Mouse (Mus musculus) Patski (cell line): Measurements from ENCODE around the gene Fam129b. TPM values are rescaled to one million over a fixed set of nuclear protein-coding genes. Genes with fewer than 3 reads are reported as not detected.

Experiments used
- ATAC-seq: fragments of 100-300 bp; one replicate; pipeline ENCODE4 v1.8.0; 2021
- CTCF ChIA-PET: fragments of 350-600 bp; sonication (Branson Sonifier 250); formaldehyde crosslinking; loops from one replicate; lab custom pipeline; 2022; ENCODE audit warnings: inconsistent platforms; lab: Charles Lee
- POLR2A ChIA-PET: fragments of 350-600 bp; sonication (Branson Sonifier 250); formaldehyde crosslinking; loops from one replicate; lab custom pipeline; 2022; ENCODE audit warnings: antibody characterized with exemption, inconsistent platforms; lab: Charles Lee
- DNase-seq: peaks from one replicate; pipeline ENCODE4 v3.0.0-alpha.2; 2011; ENCODE audit warnings: low read depth, low spot score
- H3K27me3 ChIP-seq: fragments of 371-371 bp; one replicate; pipeline ENCODE4 v1.5.1; 2021
- CTCF ChIP-seq: fragments of 100-300 bp; IDR thresholded peaks from one replicate; pipeline ENCODE4 v1.5.1; 2021
- in situ Hi-C: fragments of 300-500 bp; cut with MboI; formaldehyde crosslinking; loops from 3 replicates; pipeline ENCODE4 v1.11.1; 2018; ENCODE audit warnings: low pct_unique_long_range_greater_than_20kb, mixed read lengths
- polyA plus RNA-seq: library from polyadenylated mRNA; unstranded; gene quantifications from one replicate; pipeline ENCODE4 v1.2.3, GENCODE M21; 2021

Fam129b gene
- polyA plus RNA-seq, 1 experiment from 2014 or later: 170 TPM

- ChIA-PET POLR2A (interaction anchor here (0.9 to 1.4 kb wide), 2 partner anchors 13 to 18 kb away, joined by 3 read pairs; no protein-coding TSS in a partner anchor), CTCF (interaction anchor here (0.6 to 2.8 kb wide), 3 partner anchors 13 to 56 kb away, joined by 3 to 18 read pairs (median 8); no protein-coding TSS in a partner anchor)
- ATAC-seq (peak; percentile 52), DNase-seq (peak; percentile 74)
- no peaks in the 10 kb centered on the region for H3K27me3 ChIP-seq
- TF ChIP-seq CTCF: no peak
- in situ Hi-C loops: loop anchor here (5.0 kb wide), 1 partner anchor 48 kb away; no protein-coding TSS in a partner anchor
Observed at GRCm38 (mm10) chr2:32914896-32915295, 39.0 kb downstream of the Fam129b start.

- in situ Hi-C loops: no loop called here
- DNase-seq (peak; percentile 77), ATAC-seq (peak; percentile 59)
- POLR2A ChIA-PET: no interaction called here
- H3K27me3 ChIP-seq: no peaks in the 10 kb centered on the region
- TF ChIP-seq CTCF: no peak
- CTCF ChIA-PET: interaction anchor here (4.0 kb wide), 1 partner anchor 10 kb away, joined by 17 read pairs; no protein-coding TSS in a partner anchor
Observed at GRCm38 (mm10) chr2:32917526-32917925, 41.6 kb downstream of the Fam129b start.

- DNase-seq (no peak), ATAC-seq (no peak)
- no peak for TF ChIP-seq CTCF
- in situ Hi-C loops: no loop called here
- ChIA-PET POLR2A (no interaction called here), CTCF (interaction anchor here (4.0 kb wide), 1 partner anchor 9 kb away, joined by 17 read pairs; no protein-coding TSS in a partner anchor)
- H3K27me3 ChIP-seq: no peaks in the 10 kb centered on the region
Observed at GRCm38 (mm10) chr2:32918391-32918790, 42.5 kb downstream of the Fam129b start.

GRCm38 (mm10) chr2:32921235-32921634, 45.3 kb downstream of the Fam129b start:
- no peak for TF ChIP-seq CTCF
- ChIA-PET POLR2A (no interaction called here), CTCF (no interaction called here)
- in situ Hi-C loops: no loop called here
- ATAC-seq (no peak), DNase-seq (no peak)
- no peaks in the 10 kb centered on the region for H3K27me3 ChIP-seq

GRCm38 (mm10) chr2:32921801-32922380, 46.0 kb downstream of the Fam129b start:
- CTCF ChIA-PET: interaction anchor here (0.8 to 1.5 kb wide), 2 partner anchors 63 to 166 kb away, joined by 4 to 6 read pairs; no protein-coding TSS in a partner anchor
- POLR2A ChIA-PET: no interaction called here
- in situ Hi-C loops: no loop called here
- no peak for ATAC-seq
- no peaks in the 10 kb centered on the region for H3K27me3 ChIP-seq
- no peak for DNase-seq
- no peak for TF ChIP-seq CTCF

- DNase-seq (no peak), ATAC-seq (no peak)
- in situ Hi-C loops: no loop called here
- TF ChIP-seq CTCF: no peak
- ChIA-PET POLR2A (no interaction called here), CTCF (interaction anchor here (0.8 to 1.5 kb wide), 3 partner anchors 10 to 166 kb away, joined by 4 to 6 read pairs (median 5); no protein-coding TSS in a partner anchor)
- H3K27me3 ChIP-seq: no peaks in the 10 kb centered on the region
Observed at GRCm38 (mm10) chr2:32922564-32922963, 46.6 kb downstream of the Fam129b start.

GRCm38 (mm10) chr2:32923551-32924250, 47.8 kb downstream of the Fam129b start:
- ChIA-PET CTCF (interaction anchor here (1.1 to 1.5 kb wide), 2 partner anchors 12 to 66 kb away, joined by 4 to 5 read pairs; no protein-coding TSS in a partner anchor), POLR2A (no interaction called here)
- TF ChIP-seq CTCF: no peak
- H3K27me3 ChIP-seq: no peaks in the 10 kb centered on the region
- DNase-seq: no peak
- no peak for ATAC-seq
- in situ Hi-C loops: no loop called here

GRCm38 (mm10) chr2:32924306-32924844, 48.5 kb downstream of the Fam129b start:
- POLR2A ChIA-PET: no interaction called here
- ATAC-seq (no peak), DNase-seq (no peak)
- CTCF ChIA-PET: interaction anchor here (1.1 to 6.7 kb wide), 2 partner anchors 58 to 67 kb away, joined by 4 to 62 read pairs; no protein-coding TSS in a partner anchor
- no peaks in the 10 kb centered on the region for H3K27me3 ChIP-seq
- in situ Hi-C loops: no loop called here
- no peak for TF ChIP-seq CTCF

GRCm38 (mm10) chr2:32926330-32927075, 50.6 kb downstream of the Fam129b start:
- no peak for ATAC-seq
- no peaks in the 10 kb centered on the region for H3K27me3 ChIP-seq
- POLR2A ChIA-PET: interaction anchor here (2.0 kb wide), 1 partner anchor 13 kb away, joined by 5 read pairs; no protein-coding TSS in a partner anchor
- in situ Hi-C loops: no loop called here
- no peak for TF ChIP-seq CTCF
- CTCF ChIA-PET: interaction anchor here (1.7 to 6.7 kb wide), 5 partner anchors 8 to 60 kb away, joined by 6 to 62 read pairs (median 12); no protein-coding TSS in a partner anchor
- no peak for DNase-seq
